Mouse (Mus musculus): ENCODE measurements around the gene Pinlyp. TPM values are rescaled to one million over a fixed set of nuclear protein-coding genes. Genes with fewer than 3 reads are reported as not detected.
A peak's percentile ranks its signal among the peaks of the same experiment; 100 is the strongest.
"Not testable (repeated sequence)": the region's sequence is repeated elsewhere in the genome, so short reads cannot be mapped to it uniquely, and the experiment has no call there.

The Pinlyp gene
- total RNA-seq, 2 experiments from 2014 or later: 0.48 TPM; not detected in 1

- intact Hi-C loops (cut with DNase I): no loop called here
- no peak for DNase-seq
Measured at GRCm38 (mm10) chr7:24525686-24526420, 20.1 kb downstream of the Pinlyp start.

GRCm38 (mm10) chr7:24524978-24525377 lies 20.9 kb downstream of the Pinlyp start:
- intact Hi-C loops (cut with DNase I): no loop called here
- DNase-seq: no peak

GRCm38 (mm10) chr7:24523723-24524122 lies 22.2 kb downstream of the Pinlyp start:
- intact Hi-C loops (cut with DNase I): no loop called here
- DNase-seq: no peak

GRCm38 (mm10) chr7:24522805-24523204 lies 23.1 kb downstream of the Pinlyp start:
- no peak for DNase-seq
- intact Hi-C loops (cut with DNase I): no loop called here

GRCm38 (mm10) chr7:24520054-24520453 lies 25.9 kb downstream of the Pinlyp start:
- intact Hi-C loops (cut with DNase I): not testable (repeated sequence)

GRCm38 (mm10) chr7:24519130-24519529 lies 26.8 kb downstream of the Pinlyp start:
- no peak for DNase-seq
- intact Hi-C loops (cut with DNase I): no loop called here

More at GRCm38 (mm10) chr7:24520054-24520453, 25.9 kb downstream of the Pinlyp start:
- DNase-seq: not testable (repeated sequence)

- intact Hi-C loops (cut with DNase I): no loop called here
- no peak for DNase-seq
Measured at GRCm38 (mm10) chr7:24517654-24518053, 28.3 kb downstream of the Pinlyp start.

- intact Hi-C loops (cut with DNase I): no loop called here
- DNase-seq: no peak
Measured at GRCm38 (mm10) chr7:24517077-24517476, 28.8 kb downstream of the Pinlyp start.

GRCm38 (mm10) chr7:24516319-24516718 lies 29.6 kb downstream of the Pinlyp start:
- DNase-seq; intact Hi-C loops (cut with DNase I): not testable (repeated sequence)

- no peak for DNase-seq
- intact Hi-C loops (cut with DNase I): no loop called here
Measured at GRCm38 (mm10) chr7:24512355-24512754, 33.6 kb downstream of the Pinlyp start, which contains the start of gene AC161166.1. AC161166.1 (minus strand) TSS chr7:24512455.

- intact Hi-C loops (cut with DNase I): no loop called here
- DNase-seq: no peak
Measured at GRCm38 (mm10) chr7:24507726-24508114, 38.2 kb downstream of the Pinlyp start.

GRCm38 (mm10) chr7:24506838-24507725 lies 38.8 kb downstream of the Pinlyp start, which contains the start of gene Zfp428:
Zfp428 (plus strand) TSS chr7:24507006.
- peak; percentile 93 for DNase-seq
- intact Hi-C loops (cut with DNase I): no loop called here

- intact Hi-C loops (cut with DNase I): no loop called here
- DNase-seq: peak; percentile 67
Measured at GRCm38 (mm10) chr7:24506476-24506837, 39.5 kb downstream of the Pinlyp start.

GRCm38 (mm10) chr7:24506065-24506459 lies 39.9 kb downstream of the Pinlyp start:
- intact Hi-C loops (cut with DNase I): no loop called here
- DNase-seq: no peak

- no peak for DNase-seq
- intact Hi-C loops (cut with DNase I): no loop called here
Measured at GRCm38 (mm10) chr7:24505447-24506064, 40.4 kb downstream of the Pinlyp start.

GRCm38 (mm10) chr7:24504868-24505267 lies 41.0 kb downstream of the Pinlyp start:
- DNase-seq: no peak

GRCm38 (mm10) chr7:24504004-24504403 lies 41.9 kb downstream of the Pinlyp start:
- DNase-seq: no peak
- intact Hi-C loops (cut with DNase I): no loop called here

More at GRCm38 (mm10) chr7:24504868-24505267, 41.0 kb downstream of the Pinlyp start:
- intact Hi-C loops (cut with DNase I): no loop called here

- intact Hi-C loops (cut with DNase I): no loop called here
- no peak for DNase-seq
Measured at GRCm38 (mm10) chr7:24501492-24501891, 44.4 kb downstream of the Pinlyp start.

- DNase-seq: peak; percentile 50
- intact Hi-C loops (cut with DNase I): no loop called here
Measured at GRCm38 (mm10) chr7:24500929-24501328, 45.0 kb downstream of the Pinlyp start.

GRCm38 (mm10) chr7:24499856-24500577 lies 45.9 kb downstream of the Pinlyp start:
- no peak for DNase-seq
- intact Hi-C loops (cut with DNase I): no loop called here
